Mouse (Mus musculus): ENCODE data around the gene Mettl18. TPM values are rescaled to one million over a fixed set of nuclear protein-coding genes. Genes with fewer than 3 reads are reported as not detected.

The Mettl18 gene
- polyA plus RNA-seq, 1 experiment: 0.74 TPM

DNA sequence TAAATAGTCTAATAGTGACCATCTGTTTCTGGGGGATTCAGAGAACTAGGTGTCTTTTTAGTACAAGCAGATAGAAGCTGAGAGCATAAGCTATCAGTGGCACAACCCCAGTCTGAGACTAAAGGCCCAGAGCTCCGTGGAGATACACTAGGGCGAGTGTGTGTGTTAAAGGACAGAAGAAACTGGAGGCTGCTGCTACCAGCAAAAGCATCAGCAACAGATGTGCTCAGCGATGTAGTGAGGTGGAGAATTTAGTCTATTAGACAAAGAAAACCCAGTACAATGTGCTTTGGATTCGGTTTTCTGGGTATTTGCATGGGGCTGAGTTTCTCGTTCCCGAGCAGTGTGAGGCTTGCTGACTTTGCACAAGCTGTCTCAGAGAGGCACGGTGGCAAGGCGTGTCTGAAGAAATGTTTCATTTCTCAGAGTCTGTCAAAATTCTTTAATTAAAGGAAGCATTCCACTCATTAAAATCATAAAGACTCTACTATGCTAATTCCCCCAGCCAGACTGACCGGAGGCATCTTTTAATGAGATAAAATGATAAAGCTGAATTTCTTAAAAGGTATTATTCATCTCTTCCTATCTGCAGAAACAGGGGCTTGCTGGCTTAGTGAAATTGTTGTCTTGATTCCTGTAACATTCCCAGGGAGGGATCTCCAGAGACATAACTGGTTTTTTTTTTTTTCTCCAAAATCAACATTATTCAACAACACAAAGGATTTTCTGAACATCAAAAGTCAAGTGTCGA is 45.9 kb downstream of the Mettl18 start:
- no peaks in the 10 kb centered on the region for H3K27me3 ChIP-seq (ENCODE audit: control insufficient read depth, insufficient read depth, low read length)
- DNase-seq (ENCODE audit: low read depth in 1 of 2, low spot score in 2 of 2): no peak
- 87% methylated on average over 10 of the region's 10 CpGs for WGBS

GRCm38 (mm10) chr1:164043549-164043948 is 48.9 kb downstream of the Mettl18 start:
- no peak for DNase-seq (ENCODE audit: low read depth in 1 of 2, low spot score in 2 of 2)

More for the DNA sequence above, 45.9 kb downstream of the Mettl18 start:
- Histone ChIP-seq H3K4me3 (ENCODE audit: extremely low read depth, insufficient read depth, insufficient read length) (no peak overlapping the region), H3K36me3 (ENCODE audit: control insufficient read depth, insufficient read depth, low read length) (no peaks in the 10 kb centered on the region), H3K4me1 (ENCODE audit: control insufficient read depth, insufficient read depth, insufficient read length) (no peaks in the 10 kb centered on the region), H3K27ac (ENCODE audit: insufficient read depth, low read length) (no peak overlapping the region)
- TF ChIP-seq POLR2A (IDR thresholded peaks at IDR 0.05; ENCODE audit: low read depth, low read length): no peak
- no peak for TF ChIP-seq CTCF (IDR thresholded peaks at IDR 0.05; ENCODE audit: extremely low read depth, insufficient read depth, insufficient read length, insufficient replicate concordance)

More at GRCm38 (mm10) chr1:164043549-164043948, 48.9 kb downstream of the Mettl18 start:
- Histone ChIP-seq H3K36me3 (ENCODE audit: control insufficient read depth, insufficient read depth, low read length) (no peaks in the 10 kb centered on the region), H3K27me3 (ENCODE audit: control insufficient read depth, insufficient read depth, low read length) (no peaks in the 10 kb centered on the region), H3K4me1 (ENCODE audit: control insufficient read depth, insufficient read depth, insufficient read length) (no peaks in the 10 kb centered on the region), H3K27ac (ENCODE audit: insufficient read depth, low read length) (no peak overlapping the region), H3K4me3 (ENCODE audit: extremely low read depth, insufficient read depth, insufficient read length) (no peak overlapping the region)
- 85% methylated on average over 3 of the region's 3 CpGs for WGBS
- TF ChIP-seq POLR2A (IDR thresholded peaks at IDR 0.05; ENCODE audit: low read depth, low read length): no peak
- TF ChIP-seq CTCF (IDR thresholded peaks at IDR 0.05; ENCODE audit: extremely low read depth, insufficient read depth, insufficient read length, insufficient replicate concordance): no peak

Other genes starting within 250 kb of the Mettl18 start
- gene Kifap3, start 215.3 kb upstream of the Mettl18 start, polyA plus RNA-seq (2012; rRNA removed): 0.83 and 0.85 TPM in 2 replicates
- 8.5 TPM in 2 replicates for gene Scyl3, start 65.8 kb upstream of the Mettl18 start, polyA plus RNA-seq (2012; rRNA removed)
- 1.2 and 1.5 TPM in 2 replicates for gene BC055324, start 93 bp upstream of the Mettl18 start, polyA plus RNA-seq (2012; rRNA removed)
- gene Sele, start 53.3 kb downstream of the Mettl18 start, polyA plus RNA-seq (2012; rRNA removed): 0.09 and 0.13 TPM in 2 replicates
- gene Sell, start 67.1 kb downstream of the Mettl18 start, polyA plus RNA-seq (2012; rRNA removed): 68.6 and 72.4 TPM in 2 replicates
- 2.2 and 2.8 TPM in 2 replicates for gene Selp, start 120.4 kb downstream of the Mettl18 start, polyA plus RNA-seq (2012; rRNA removed)
- 2.0 and 2.3 TPM in 2 replicates for gene F5, start 156.9 kb downstream of the Mettl18 start, polyA plus RNA-seq (2012; rRNA removed)

Measured in spleen, adult 2 months (tissue).